Mouse (Mus musculus) thymus, adult 2 months (tissue): Measurements from ENCODE around the gene Tbx3.

Experiments
- CTCF ChIP-seq: fragments of 200-500 bp; IDR thresholded peaks from 2 replicates; pipeline ENCODE4 v1.5.1; 2012; ENCODE audit warnings: mild to moderate bottlenecking, control low read depth, low read length, moderate library complexity, borderline replicate concordance; ENCODE audit not compliant: control insufficient read depth, poor library complexity, insufficient read depth; ENCODE audit errors: extremely low read depth
- POLR2A ChIP-seq: fragments of 200-500 bp; IDR thresholded peaks from 2 replicates; pipeline ENCODE4 v1.6.1; 2012; ENCODE audit warnings: mild to moderate bottlenecking, low read length, control low read depth, moderate library complexity; ENCODE audit not compliant: control insufficient read depth, poor library complexity, insufficient read depth; ENCODE audit errors: extremely low read depth

- no peak for TF ChIP-seq CTCF
- TF ChIP-seq POLR2A, result no peak
These were observed 43.8 kb upstream of the Tbx3 start for GRCm38 (mm10) chr5:119626662-119627061.
